Mouse (Mus musculus): ENCODE results near the gene 4933402J07Rik. TPM values are rescaled to one million over a fixed set of nuclear protein-coding genes. Genes with fewer than 3 reads are reported as not detected.

4933402J07Rik gene
- polyA plus RNA-seq, 1 experiment = not detected

GRCm38 (mm10) chr8:87620225-87620624 lies 56.6 kb downstream of the 4933402J07Rik start:
- no peak for DNase-seq (ENCODE audit: low spot score)

GRCm38 (mm10) chr8:87621181-87621580 lies 57.5 kb downstream of the 4933402J07Rik start:
- no peak for DNase-seq (ENCODE audit: low spot score)

- DNase-seq (ENCODE audit: low spot score) = no peak
Measured at GRCm38 (mm10) chr8:87629656-87630055, 66.0 kb downstream of the 4933402J07Rik start.

- no peak for DNase-seq (ENCODE audit: low spot score)
Measured at GRCm38 (mm10) chr8:87631776-87632175, 68.1 kb downstream of the 4933402J07Rik start.

- DNase-seq (ENCODE audit: low spot score) = no peak
Measured at GRCm38 (mm10) chr8:87636226-87636742, 72.6 kb downstream of the 4933402J07Rik start.

Other genes with a start within 250 kb of the 4933402J07Rik start
- 0.01 TPM in 1 of 2 replicates, not detected in the other for gene Cbln1, start 91.2 kb upstream of the 4933402J07Rik start, polyA plus RNA-seq (2012; rRNA removed)